Mouse (Mus musculus): ENCODE results near the gene Sgcd. TPM values are rescaled to one million over a fixed set of nuclear protein-coding genes. Genes with fewer than 3 reads are reported as not detected.

The Sgcd gene
- polyA plus RNA-seq, 1 experiment from 2014 or later, result 0.23 TPM

GRCm38 (mm10) chr11:47891617-47892172, 97.1 kb downstream of the Sgcd start:
- no peak for ATAC-seq
- H3K4me1 ChIP-seq, result no peaks in the 10 kb centered on the region
- no peaks in the 10 kb centered on the region for H3K9me3 ChIP-seq (replicated peaks)
- no peaks in the 10 kb centered on the region for H3K36me3 ChIP-seq
- H3K27ac ChIP-seq, result no peak overlapping the region
- H3K4me2 ChIP-seq, result no peak overlapping the region
- no peaks in the 10 kb centered on the region for H3K27me3 ChIP-seq (replicated peaks)
- 74% methylated on average over 3 of the region's 3 CpGs for WGBS (ENCODE audit: insufficient replicate concordance)
- no peak overlapping the region for H3K9ac ChIP-seq
- H3K4me3 ChIP-seq, result no peak overlapping the region

- H3K27me3 ChIP-seq (replicated peaks), result no peaks in the 10 kb centered on the region
- H3K4me1 ChIP-seq, result no peaks in the 10 kb centered on the region
- no peaks in the 10 kb centered on the region for H3K9me3 ChIP-seq (replicated peaks)
- WGBS (ENCODE audit: insufficient replicate concordance), result 28% methylated on average over 2 of the region's 2 CpGs
- no peak overlapping the region for H3K4me3 ChIP-seq
- H3K36me3 ChIP-seq, result no peaks in the 10 kb centered on the region
- H3K27ac ChIP-seq, result no peak overlapping the region
- H3K9ac ChIP-seq, result no peak overlapping the region
- ATAC-seq, result no peak
- H3K4me2 ChIP-seq, result no peak overlapping the region
Measured at GRCm38 (mm10) chr11:47890315-47890714, 98.5 kb downstream of the Sgcd start.

GRCm38 (mm10) chr11:47885310-47885709, 103.5 kb downstream of the Sgcd start:
- H3K9me3 ChIP-seq (replicated peaks), result no peaks in the 10 kb centered on the region
- H3K27ac ChIP-seq, result no peak overlapping the region
- no peaks in the 10 kb centered on the region for H3K27me3 ChIP-seq (replicated peaks)
- no peak overlapping the region for H3K9ac ChIP-seq
- 48% methylated on average over 3 of the region's 3 CpGs for WGBS (ENCODE audit: insufficient replicate concordance)
- no peak for ATAC-seq
- H3K4me2 ChIP-seq, result no peak overlapping the region
- no peaks in the 10 kb centered on the region for H3K36me3 ChIP-seq
- H3K4me3 ChIP-seq, result no peak overlapping the region
- no peaks in the 10 kb centered on the region for H3K4me1 ChIP-seq

- Histone ChIP-seq H3K27me3 (replicated peaks) (no peaks in the 10 kb centered on the region), H3K36me3 (no peaks in the 10 kb centered on the region), H3K9ac (no peak overlapping the region), H3K4me2 (no peak overlapping the region), H3K27ac (no peak overlapping the region), H3K4me1 (no peaks in the 10 kb centered on the region), H3K9me3 (replicated peaks) (no peaks in the 10 kb centered on the region), H3K4me3 (no peak overlapping the region)
- WGBS (ENCODE audit: insufficient replicate concordance), result 57% methylated on average over 1 of the region's 1 CpGs
- ATAC-seq, result no peak
Measured at GRCm38 (mm10) chr11:47883545-47883944, 105.2 kb downstream of the Sgcd start.

- no peaks in the 10 kb centered on the region for H3K4me1 ChIP-seq
- H3K4me3 ChIP-seq, result no peak overlapping the region
- H3K27me3 ChIP-seq (replicated peaks), result no peaks in the 10 kb centered on the region
- no peak overlapping the region for H3K27ac ChIP-seq
- H3K36me3 ChIP-seq, result no peaks in the 10 kb centered on the region
- ATAC-seq, result no peak
- H3K9me3 ChIP-seq (replicated peaks), result no peaks in the 10 kb centered on the region
- no peak overlapping the region for H3K9ac ChIP-seq
- WGBS (ENCODE audit: insufficient replicate concordance), result 50% methylated on average over 5 of the region's 5 CpGs
- no peak overlapping the region for H3K4me2 ChIP-seq
Measured at GRCm38 (mm10) chr11:47876633-47877170, 112.1 kb downstream of the Sgcd start.

- 61% methylated on average over 3 of the region's 3 CpGs for WGBS (ENCODE audit: insufficient replicate concordance)
- Histone ChIP-seq H3K36me3 (no peaks in the 10 kb centered on the region), H3K9me3 (replicated peaks) (no peaks in the 10 kb centered on the region), H3K4me1 (no peaks in the 10 kb centered on the region), H3K4me3 (no peak overlapping the region), H3K9ac (no peak overlapping the region), H3K4me2 (no peak overlapping the region), H3K27me3 (replicated peaks) (no peaks in the 10 kb centered on the region), H3K27ac (no peak overlapping the region)
- ATAC-seq, result no peak
Measured at GRCm38 (mm10) chr11:47845894-47846293, 142.9 kb downstream of the Sgcd start.

- H3K4me1 ChIP-seq, result no peaks in the 10 kb centered on the region
- H3K36me3 ChIP-seq, result no peaks in the 10 kb centered on the region
- 43% methylated on average over 4 of the region's 4 CpGs for WGBS (ENCODE audit: insufficient replicate concordance)
- no peak overlapping the region for H3K9ac ChIP-seq
- H3K4me2 ChIP-seq, result no peak overlapping the region
- H3K27ac ChIP-seq, result no peak overlapping the region
- no peak for ATAC-seq
- H3K27me3 ChIP-seq (replicated peaks), result no peaks in the 10 kb centered on the region
- no peak overlapping the region for H3K4me3 ChIP-seq
- H3K9me3 ChIP-seq (replicated peaks), result no peaks in the 10 kb centered on the region
Measured at GRCm38 (mm10) chr11:47833283-47833682, 155.5 kb downstream of the Sgcd start.

GRCm38 (mm10) chr11:47810307-47810706, 178.5 kb downstream of the Sgcd start:
- no peak overlapping the region for H3K9ac ChIP-seq
- H3K9me3 ChIP-seq (replicated peaks), result no peaks in the 10 kb centered on the region
- H3K4me2 ChIP-seq, result no peak overlapping the region
- no peak overlapping the region for H3K4me3 ChIP-seq
- no peak overlapping the region for H3K27ac ChIP-seq
- no peaks in the 10 kb centered on the region for H3K36me3 ChIP-seq
- H3K4me1 ChIP-seq, result no peaks in the 10 kb centered on the region
- H3K27me3 ChIP-seq (replicated peaks), result no peaks in the 10 kb centered on the region
- ATAC-seq, result no peak

- no peak for ATAC-seq
- H3K9me3 ChIP-seq (replicated peaks), result no peaks in the 10 kb centered on the region
- no peaks in the 10 kb centered on the region for H3K27me3 ChIP-seq (replicated peaks)
- H3K36me3 ChIP-seq, result no peaks in the 10 kb centered on the region
- H3K4me2 ChIP-seq, result no peak overlapping the region
- H3K27ac ChIP-seq, result no peak overlapping the region
- H3K4me3 ChIP-seq, result no peak overlapping the region
- H3K4me1 ChIP-seq, result no peaks in the 10 kb centered on the region
- 67% methylated on average over 6 of the region's 6 CpGs for WGBS (ENCODE audit: insufficient replicate concordance)
- no peak overlapping the region for H3K9ac ChIP-seq
Measured at GRCm38 (mm10) chr11:47804101-47804715, 184.6 kb downstream of the Sgcd start.

- H3K4me1 ChIP-seq, result peaks cover 9% of the 10 kb centered on the region; the same call in 1 of the 2 replicates
- H3K9ac ChIP-seq, result no peak overlapping the region
- H3K27ac ChIP-seq, result no peak overlapping the region
- no peak overlapping the region for H3K4me3 ChIP-seq
- WGBS (ENCODE audit: insufficient replicate concordance), result 35% methylated on average over 4 of the region's 4 CpGs
- H3K27me3 ChIP-seq (replicated peaks), result no peaks in the 10 kb centered on the region
- no peaks in the 10 kb centered on the region for H3K9me3 ChIP-seq (replicated peaks)
- no peak overlapping the region for H3K4me2 ChIP-seq
- ATAC-seq, result no peak
- no peaks in the 10 kb centered on the region for H3K36me3 ChIP-seq
Measured at GRCm38 (mm10) chr11:47777916-47778226, 210.9 kb downstream of the Sgcd start.

- ATAC-seq, result peak; percentile 85
- Histone ChIP-seq H3K36me3 (no peaks in the 10 kb centered on the region), H3K4me3 (no peak overlapping the region), H3K9me3 (replicated peaks) (no peaks in the 10 kb centered on the region), H3K27ac (no peak overlapping the region), H3K4me1 (peaks cover 9% of the 10 kb centered on the region; the same call in 1 of the 2 replicates), H3K9ac (no peak overlapping the region), H3K27me3 (replicated peaks) (no peaks in the 10 kb centered on the region), H3K4me2 (no peak overlapping the region)
- 32% methylated on average over 4 of the region's 4 CpGs for WGBS (ENCODE audit: insufficient replicate concordance)
Measured at GRCm38 (mm10) chr11:47777226-47777915, 211.4 kb downstream of the Sgcd start.

GRCm38 (mm10) chr11:47776019-47776418, 212.8 kb downstream of the Sgcd start:
- Histone ChIP-seq H3K9ac (no peak overlapping the region), H3K4me1 (peaks cover 9% of the 10 kb centered on the region; the same call in 1 of the 2 replicates), H3K27me3 (replicated peaks) (no peaks in the 10 kb centered on the region), H3K4me3 (no peak overlapping the region), H3K4me2 (no peak overlapping the region), H3K36me3 (no peaks in the 10 kb centered on the region), H3K9me3 (replicated peaks) (no peaks in the 10 kb centered on the region), H3K27ac (no peak overlapping the region)
- no peak for ATAC-seq
- 29% methylated on average over 1 of the region's 1 CpGs for WGBS (ENCODE audit: insufficient replicate concordance)
